Mouse (Mus musculus) olfactory bulb, adult 2 months (tissue): Measurements from ENCODE around the gene Fam126a.

Experiments
- CTCF ChIP-seq: fragments of 200-500 bp; IDR thresholded peaks from 2 replicates; pipeline ENCODE4 v1.5.1; 2012; ENCODE audit warnings: low read depth, mild to moderate bottlenecking, low read length, moderate library complexity; ENCODE audit not compliant: insufficient read depth
- POLR2A ChIP-seq: fragments of 200-500 bp; IDR thresholded peaks from 2 replicates; pipeline ENCODE4 v1.6.1; 2012; ENCODE audit warnings: mild to moderate bottlenecking, low read depth, low read length, moderate library complexity; ENCODE audit not compliant: insufficient read depth

DNA sequence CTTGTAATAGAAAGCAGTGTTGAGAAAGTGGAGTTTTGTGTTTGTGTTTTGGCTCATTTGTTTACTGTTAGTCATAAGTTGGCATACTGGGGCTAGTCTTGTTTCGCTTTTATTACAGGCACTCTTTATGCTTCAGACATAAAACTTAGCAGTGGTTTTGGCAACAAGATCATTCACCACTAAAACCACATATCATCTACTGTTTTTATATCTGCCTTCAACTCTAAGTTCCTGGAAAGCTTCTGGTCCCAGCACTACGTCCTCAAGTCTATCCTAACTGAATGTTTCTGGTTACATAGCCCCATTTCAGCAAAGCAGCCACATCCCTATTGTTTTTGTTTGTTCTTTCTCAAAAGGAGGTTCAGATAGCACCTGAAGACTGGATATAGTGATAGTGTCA is 87.0 kb downstream of the Fam126a start:
- TF ChIP-seq CTCF (no peak), POLR2A (no peak)
